Mouse (Mus musculus) layer of hippocampus, adult 9-11 months (tissue): Measurements from ENCODE around the gene Tssc4.

Experiments
- DNase-seq: peaks from one replicate; pipeline ENCODE4 v3.0.0; 2022

Tssc4 gene

GRCm38 (mm10) chr7:143114773-143115172 lies 45.7 kb downstream of the Tssc4 start:
- no peak for DNase-seq

DNA sequence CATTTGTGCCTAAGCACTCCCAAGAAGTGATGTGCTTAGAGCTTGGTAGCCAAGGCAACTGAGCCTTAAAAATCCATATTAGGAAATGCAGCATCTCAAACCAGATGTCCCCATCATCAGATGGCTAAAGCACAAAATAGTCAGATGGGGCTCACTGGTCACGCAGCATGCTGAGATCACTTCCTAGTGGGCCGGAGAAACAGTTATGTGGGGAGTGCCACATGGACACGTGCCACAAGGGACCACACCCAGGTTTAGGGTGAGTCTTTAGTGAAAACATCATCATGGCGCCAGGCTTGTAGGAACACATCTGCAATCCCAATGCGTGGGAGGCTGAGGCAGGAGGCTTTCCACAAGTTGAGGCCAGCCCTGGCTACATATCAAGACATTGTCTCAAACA lies 47.5 kb downstream of the Tssc4 start:
- no peak for DNase-seq

DNA sequence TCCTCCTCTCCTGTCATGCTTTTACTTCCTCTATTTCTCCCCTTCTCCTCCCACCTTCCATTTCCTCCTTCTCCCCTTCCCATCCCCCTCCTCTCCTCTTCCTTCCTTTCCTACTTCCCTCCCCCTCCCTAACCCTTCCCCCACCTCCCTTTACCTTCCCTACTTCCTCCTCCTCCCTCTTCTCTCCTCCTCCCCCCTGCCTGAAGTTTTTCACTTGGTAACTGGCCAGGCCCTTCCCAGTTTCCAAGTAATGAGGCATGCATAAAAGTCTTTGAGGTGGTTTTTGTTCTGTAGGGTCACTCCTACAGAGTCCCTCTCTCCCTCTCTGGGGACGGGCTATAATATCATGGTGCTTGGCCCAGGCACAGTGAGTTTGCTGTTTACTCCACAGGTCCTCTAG lies 50.4 kb downstream of the Tssc4 start:
- DNase-seq: no peak

GRCm38 (mm10) chr7:143119826-143120225 lies 50.8 kb downstream of the Tssc4 start:
- DNase-seq: no peak
